Mouse (Mus musculus) stomach, postnatal 0 days (tissue): Measurements from ENCODE around the gene Gse1. TPM values are rescaled to one million over a fixed set of nuclear protein-coding genes. Genes with fewer than 3 reads are reported as not detected.

Experiments used
- ATAC-seq: fragments of 200-750 bp; cut with Nextera tagmentation; 2 replicates; pipeline ENCODE4 v1.8.0; 2017; ENCODE audit not compliant: low FRiP score, low TSS enrichment
- DNase-seq: peaks from one replicate; pipeline ENCODE4 v3.0.0-alpha.2; 2016; ENCODE audit warnings: low spot score
- H3K27ac ChIP-seq: fragments of 300-500 bp; sonication (generic); replicated peaks from 2 replicates; pipeline ENCODE4 v1.5.1; 2014; ENCODE audit warnings: mild to moderate bottlenecking, control low read depth
- H3K27me3 ChIP-seq: fragments of 300-500 bp; sonication (generic); 2 replicates; pipeline ENCODE4 v1.6.1; 2014; ENCODE audit warnings: low read length; ENCODE audit not compliant: control insufficient read depth, insufficient read depth
- H3K36me3 ChIP-seq: fragments of 300-500 bp; sonication (generic); 2 replicates; pipeline ENCODE4 v1.6.1; 2014; ENCODE audit warnings: low read length, mixed read lengths; ENCODE audit not compliant: control insufficient read depth, insufficient read depth
- H3K4me1 ChIP-seq: fragments of 300-500 bp; sonication (generic); replicated peaks from 2 replicates; pipeline ENCODE4 v1.6.1; 2014; ENCODE audit warnings: antibody characterized with exemption; ENCODE audit not compliant: control insufficient read depth, insufficient read depth
- H3K4me2 ChIP-seq: fragments of 300-500 bp; sonication (generic); replicated peaks from 2 replicates; pipeline ENCODE4 v1.6.1; 2014; ENCODE audit warnings: low read depth, mild to moderate bottlenecking, control low read depth, moderate library complexity
- H3K4me3 ChIP-seq: fragments of 300-500 bp; sonication (generic); 2 replicates; pipeline ENCODE4 v1.5.1; 2014; ENCODE audit warnings: low read depth, low read length, control low read depth
- H3K9ac ChIP-seq: fragments of 300-500 bp; sonication (generic); 2 replicates; pipeline ENCODE4 v1.6.1; 2014; ENCODE audit warnings: mild to moderate bottlenecking, low read length, control low read depth, mixed read lengths
- H3K9me3 ChIP-seq: fragments of 300-500 bp; sonication (generic); 2 replicates; pipeline ENCODE4 v1.6.1; 2016; ENCODE audit warnings: low read length; ENCODE audit not compliant: control insufficient read depth
- CTCF ChIP-seq: IDR thresholded peaks from 2 replicates; pipeline ENCODE4 v1.5.1; 2016; ENCODE audit warnings: antibody characterized with exemption, low read depth, mild to moderate bottlenecking, moderate library complexity
- EP300 ChIP-seq: optimal IDR thresholded peaks from 2 replicates; pipeline ENCODE3; 2016; ENCODE audit warnings: antibody characterized with exemption
- WGBS: fragments of 180-500 bp; shearing (Covaris S2); extraction: QIAGEN DNeasy Blood & Tissue Kit; methylation state at CpG from one replicate; pipeline ENCODE4 v1.1.7; 2014; 5-methylcytosine and 5-hydroxymethylcytosine counted together
- polyA plus RNA-seq: library from polyadenylated mRNA; unstranded; fragments of >200 nt; fragmentation: Nextera tagmentation; extraction: Ambion mirVana; gene quantifications from 2 replicates; pipeline ENCODE4 v1.2.1, GENCODE M21; 2015

Gene Gse1
- polyA plus RNA-seq, 1 experiment from 2014 or later: 6.4 TPM

DNA sequence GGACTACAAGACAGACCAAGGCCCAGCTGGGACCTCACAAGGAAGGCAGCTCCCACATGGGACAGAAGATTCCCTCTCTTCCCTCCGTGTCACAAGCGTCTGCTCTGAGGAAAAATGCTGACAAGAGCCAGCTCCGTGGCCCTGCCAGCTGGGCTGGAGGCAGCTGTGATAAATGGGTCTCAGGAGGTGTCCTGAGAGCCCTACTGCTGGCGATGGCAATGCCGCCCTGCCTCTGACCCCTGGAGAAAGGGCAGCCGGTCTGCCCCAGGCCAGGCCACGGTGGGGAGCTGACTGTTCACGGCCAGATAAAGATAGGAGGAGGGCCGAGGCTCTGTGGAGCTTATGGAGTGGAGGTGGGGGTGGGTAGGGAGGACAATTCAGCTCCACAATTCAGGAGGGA is 193.4 kb downstream of the Gse1 start:
- ATAC-seq (no peak), DNase-seq (no peak)
- H3K9me3 ChIP-seq: no peaks in the 10 kb centered on the region
- peaks cover 21% of the 10 kb centered on the region for H3K4me1 ChIP-seq
- no peak overlapping the region for H3K27ac ChIP-seq
- H3K9ac ChIP-seq: no peak overlapping the region
- H3K36me3 ChIP-seq: no peaks in the 10 kb centered on the region
- 46% methylated on average over 9 of the region's 9 CpGs for WGBS
- TF ChIP-seq CTCF (no peak), EP300 (no peak)
- H3K27me3 ChIP-seq: no peaks in the 10 kb centered on the region
- H3K4me2 ChIP-seq: no peak overlapping the region
- H3K4me3 ChIP-seq: no peak overlapping the region

DNA sequence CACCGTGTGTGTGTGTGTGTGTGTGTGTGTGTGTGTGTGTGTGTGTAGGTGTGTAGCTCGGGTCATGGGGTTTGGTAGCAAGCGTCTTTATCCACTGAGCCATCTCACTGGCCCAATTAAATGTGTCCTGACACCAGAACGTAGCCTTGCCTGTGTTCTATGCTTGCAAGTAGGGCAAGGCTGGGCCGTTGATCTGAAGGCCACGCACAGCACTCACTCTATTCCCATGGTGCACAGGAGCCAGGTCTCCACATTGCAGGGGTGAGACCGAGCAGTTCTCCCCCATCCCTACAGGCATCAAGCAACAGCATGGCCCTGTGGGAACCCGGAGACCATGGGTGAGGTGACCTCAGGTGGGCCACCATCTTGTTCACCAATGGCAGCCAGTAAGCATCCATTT is 194.0 kb downstream of the Gse1 start:
- no peak overlapping the region for H3K9ac ChIP-seq
- peaks cover 19% of the 10 kb centered on the region for H3K4me1 ChIP-seq
- DNase-seq (no peak), ATAC-seq (no peak)
- H3K9me3 ChIP-seq: no peaks in the 10 kb centered on the region
- no peaks in the 10 kb centered on the region for H3K27me3 ChIP-seq
- no peaks in the 10 kb centered on the region for H3K36me3 ChIP-seq
- no peak overlapping the region for H3K27ac ChIP-seq
- H3K4me2 ChIP-seq: no peak overlapping the region
- TF ChIP-seq CTCF (no peak), EP300 (no peak)
- no peak overlapping the region for H3K4me3 ChIP-seq
- WGBS: 92% methylated on average over 8 of the region's 8 CpGs

DNA sequence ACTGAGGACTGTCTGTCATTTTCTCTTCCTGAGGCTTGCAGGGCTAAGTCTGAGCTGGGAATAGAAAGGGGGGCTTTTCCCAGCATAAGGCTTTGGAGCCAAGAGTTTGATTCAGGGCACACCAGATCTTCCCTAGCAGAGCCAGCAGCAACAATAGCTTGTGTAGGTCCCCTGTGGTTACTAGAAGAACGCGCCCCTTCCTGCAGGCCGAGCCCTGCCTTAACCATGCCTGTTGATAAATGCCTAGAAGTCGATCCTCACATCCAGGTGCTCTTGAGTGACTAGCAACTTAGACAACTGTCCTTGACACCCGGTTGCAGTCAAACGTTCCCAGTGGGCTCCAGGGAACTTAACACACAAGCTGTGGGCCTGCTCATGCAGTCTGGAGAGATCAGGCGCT is 195.3 kb downstream of the Gse1 start:
- Histone ChIP-seq H3K4me3 (no peak overlapping the region), H3K9me3 (no peaks in the 10 kb centered on the region), H3K36me3 (no peaks in the 10 kb centered on the region), H3K4me1 (peaks cover 11% of the 10 kb centered on the region; the same call in 1 of the 2 replicates), H3K27ac (no peak overlapping the region), H3K9ac (no peak overlapping the region), H3K27me3 (no peaks in the 10 kb centered on the region), H3K4me2 (no peak overlapping the region)
- whole genome bisulfite sequencing: 53% methylated on average over 7 of the region's 7 CpGs
- DNase-seq (no peak), ATAC-seq (no peak)
- TF ChIP-seq CTCF: no peak
- TF ChIP-seq EP300: no peak

DNA sequence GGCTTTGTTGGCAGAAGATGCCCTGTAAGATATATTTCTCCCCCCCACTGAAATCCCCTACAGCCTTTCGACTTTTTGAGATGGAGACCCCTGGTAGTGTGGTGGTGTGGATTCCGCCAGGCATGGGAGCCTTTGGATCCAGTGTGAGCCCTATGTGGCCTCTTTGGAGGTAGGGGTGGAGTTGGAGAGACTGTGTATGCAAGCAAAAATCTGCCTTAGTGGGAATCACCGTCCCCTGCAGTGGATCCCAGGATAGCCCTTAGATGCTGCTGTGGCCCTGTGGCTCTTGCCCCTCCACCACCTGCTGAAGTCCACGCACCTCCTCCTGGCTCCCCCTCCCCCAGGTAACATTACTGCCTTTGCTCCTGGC is 196.6 kb downstream of the Gse1 start:
- peak overlapping the region; percentile 61; the same call in 1 of the 2 replicates for H3K27ac ChIP-seq
- no peak overlapping the region for H3K4me2 ChIP-seq
- ATAC-seq: no peak

DNA sequence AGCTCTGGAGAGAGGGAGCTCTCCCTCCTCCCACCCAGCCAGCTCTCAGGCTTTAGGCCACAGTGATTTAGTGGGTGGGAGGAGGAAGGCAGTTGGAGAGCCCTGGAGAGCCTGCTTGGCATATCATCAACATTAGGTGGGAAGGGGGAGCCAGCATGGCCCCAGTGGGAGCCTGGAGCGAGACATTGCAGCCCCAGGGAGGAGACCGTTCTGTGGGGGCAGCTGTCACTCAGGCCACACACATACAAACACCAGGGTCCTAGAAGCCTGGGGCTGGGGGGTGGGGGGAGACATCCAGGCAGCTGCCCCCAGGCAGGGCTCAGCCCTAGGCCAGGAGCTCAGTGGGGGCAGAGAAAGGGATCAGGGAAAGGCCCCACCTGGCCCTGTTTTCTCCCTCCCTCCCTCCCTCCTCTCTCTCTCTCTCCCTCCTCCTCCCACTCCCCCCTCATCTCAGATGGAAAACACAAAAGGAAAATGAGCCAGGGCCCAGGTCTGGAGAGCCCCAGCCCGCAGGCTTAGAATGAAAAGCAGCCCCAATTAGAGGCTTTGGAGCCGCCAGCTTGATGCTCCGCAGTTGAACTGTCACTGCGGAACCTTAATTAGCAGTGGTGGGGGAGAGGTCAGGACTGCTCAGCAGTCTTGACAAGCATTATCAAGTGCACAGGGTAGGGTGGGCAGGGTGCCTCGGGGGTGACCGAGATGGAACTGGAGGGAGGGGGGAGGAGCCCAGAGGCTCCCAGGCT is 197.1 kb downstream of the Gse1 start:
- Histone ChIP-seq H3K27ac (peak overlapping the region; percentile 61), H3K9me3 (no peaks in the 10 kb centered on the region), H3K4me2 (no peak overlapping the region), H3K27me3 (no peaks in the 10 kb centered on the region), H3K9ac (0 out of 2 replicates have a peak overlapping the region, but pooled peaks have one; percentile 2), H3K4me1 (peaks cover 11% of the 10 kb centered on the region; the same call in 1 of the 2 replicates), H3K4me3 (no peak overlapping the region), H3K36me3 (no peaks in the 10 kb centered on the region)
- WGBS: 27% methylated on average over 8 of the region's 8 CpGs
- TF ChIP-seq CTCF (no peak), EP300 (no peak)
- DNase-seq: no peak
- no peak; the same call in 1 of the 2 replicates for ATAC-seq

More for the DNA sequence above, 196.6 kb downstream of the Gse1 start:
- H3K36me3 ChIP-seq: no peaks in the 10 kb centered on the region
- no peak overlapping the region for H3K9ac ChIP-seq
- no peak overlapping the region for H3K4me3 ChIP-seq
- TF ChIP-seq EP300 (no peak), CTCF (no peak)
- H3K9me3 ChIP-seq: no peaks in the 10 kb centered on the region
- WGBS: 47% methylated on average over 4 of the region's 4 CpGs
- peaks cover 11% of the 10 kb centered on the region; the same call in 1 of the 2 replicates for H3K4me1 ChIP-seq
- DNase-seq: no peak
- no peaks in the 10 kb centered on the region for H3K27me3 ChIP-seq

DNA sequence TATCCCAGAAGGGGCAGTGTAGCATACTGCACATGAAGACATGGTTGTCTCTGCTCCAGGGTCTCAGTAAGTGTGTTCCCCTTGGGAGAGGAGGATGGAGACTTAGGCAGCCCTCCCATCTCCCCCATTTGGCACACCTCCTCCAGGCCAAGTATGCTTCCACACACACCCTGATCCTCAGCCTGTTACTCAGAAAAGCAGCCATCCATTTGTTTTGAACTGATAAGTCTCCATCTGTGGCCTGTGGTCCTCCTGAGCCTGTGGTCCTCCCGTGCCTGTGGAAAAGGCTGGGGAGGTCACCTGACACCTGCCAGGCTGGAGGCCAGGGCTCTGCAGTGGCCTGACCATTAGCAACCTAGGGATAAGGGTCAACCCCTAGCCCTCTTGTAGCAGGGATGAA is 197.8 kb downstream of the Gse1 start:
- Histone ChIP-seq H3K4me3 (no peak overlapping the region), H3K36me3 (no peaks in the 10 kb centered on the region), H3K27ac (no peak overlapping the region), H3K9me3 (no peaks in the 10 kb centered on the region), H3K4me1 (peaks cover 8% of the 10 kb centered on the region; the same call in 1 of the 2 replicates), H3K9ac (no peak overlapping the region), H3K27me3 (no peaks in the 10 kb centered on the region), H3K4me2 (no peak overlapping the region)
- DNase-seq (no peak), ATAC-seq (no peak)
- WGBS: 81% methylated on average over 1 of the region's 1 CpGs
- TF ChIP-seq CTCF (no peak), EP300 (no peak)
